Mouse (Mus musculus): ENCODE data around the gene Mettl7a1. TPM values are rescaled to one million over a fixed set of nuclear protein-coding genes. Genes with fewer than 3 reads are reported as not detected.
"Not testable (repeated sequence)": the region's sequence is repeated elsewhere in the genome, so short reads cannot be mapped to it uniquely, and the experiment has no call there.

Mettl7a1 gene
- polyA plus RNA-seq, 1 experiment from 2014 or later: 4.6 TPM

GRCm38 (mm10) chr15:100330739-100331138 is 26.8 kb downstream of the Mettl7a1 start:
- H3K4me2 ChIP-seq (replicated peaks): no peak overlapping the region
- H3K36me3 ChIP-seq: no peaks in the 10 kb centered on the region
- ATAC-seq: no peak
- no peak overlapping the region for H3K4me3 ChIP-seq (replicated peaks)
- WGBS: 76% methylated on average over 7 of the region's 7 CpGs
- H3K9me3 ChIP-seq: no peaks in the 10 kb centered on the region
- no peaks in the 10 kb centered on the region for H3K4me1 ChIP-seq (replicated peaks)
- no peak overlapping the region for H3K9ac ChIP-seq
- H3K27ac ChIP-seq: no peak overlapping the region
- H3K27me3 ChIP-seq (replicated peaks): no peaks in the 10 kb centered on the region

- not testable (repeated sequence) for H3K4me2 ChIP-seq (replicated peaks); H3K4me1 ChIP-seq (replicated peaks); H3K9me3 ChIP-seq; H3K9ac ChIP-seq; H3K27me3 ChIP-seq (replicated peaks); H3K36me3 ChIP-seq; H3K27ac ChIP-seq; H3K4me3 ChIP-seq (replicated peaks)
- ATAC-seq: peak; percentile 34; the same call in 1 of the 2 replicates
- WGBS: 52% methylated on average over 3 of the region's 10 CpGs
Observed at GRCm38 (mm10) chr15:100332077-100332961, 28.4 kb downstream of the Mettl7a1 start.

GRCm38 (mm10) chr15:100334629-100335028 is 30.7 kb downstream of the Mettl7a1 start, which contains the start of gene Mettl7a3:
TSS of gene Mettl7a3 (plus strand) at chr15:100334929.
- H3K4me3 ChIP-seq (replicated peaks): no peak within 1 kb of the TSS
- ATAC-seq: no peak
- no peaks in the 10 kb centered on the region for H3K27me3 ChIP-seq (replicated peaks)
- H3K36me3 ChIP-seq: no peaks in the 10 kb centered on the region
- no peak within 1 kb of the TSS for H3K4me2 ChIP-seq (replicated peaks)
- H3K27ac ChIP-seq: no peak within 1 kb of the TSS
- H3K9ac ChIP-seq: no peak within 1 kb of the TSS
- 69% methylated on average over 10 of the region's 10 CpGs for WGBS
- no peaks in the 10 kb centered on the region for H3K9me3 ChIP-seq
- no peaks in the 10 kb centered on the region for H3K4me1 ChIP-seq (replicated peaks)

GRCm38 (mm10) chr15:100337328-100337727 is 33.4 kb downstream of the Mettl7a1 start:
- not testable (repeated sequence) for H3K4me3 ChIP-seq (replicated peaks); H3K9me3 ChIP-seq; H3K36me3 ChIP-seq; H3K9ac ChIP-seq; H3K4me2 ChIP-seq (replicated peaks); H3K27me3 ChIP-seq (replicated peaks); H3K4me1 ChIP-seq (replicated peaks); H3K27ac ChIP-seq
- ATAC-seq: peak; percentile 71

- H3K4me2 ChIP-seq (replicated peaks); H3K9me3 ChIP-seq; H3K36me3 ChIP-seq; H3K9ac ChIP-seq; H3K27ac ChIP-seq; H3K27me3 ChIP-seq (replicated peaks); H3K4me1 ChIP-seq (replicated peaks); H3K4me3 ChIP-seq (replicated peaks): not testable (repeated sequence)
- WGBS: 21% methylated on average over 10 of the region's 10 CpGs
- ATAC-seq: peak; percentile 69
Observed at GRCm38 (mm10) chr15:100337847-100338246, 33.9 kb downstream of the Mettl7a1 start.

- not testable (repeated sequence) for H3K36me3 ChIP-seq; H3K4me2 ChIP-seq (replicated peaks); H3K9ac ChIP-seq; H3K27ac ChIP-seq; H3K9me3 ChIP-seq; ATAC-seq; H3K4me3 ChIP-seq (replicated peaks); H3K4me1 ChIP-seq (replicated peaks); H3K27me3 ChIP-seq (replicated peaks)
- 34% methylated on average over 4 of the region's 5 CpGs for WGBS
Observed at GRCm38 (mm10) chr15:100341314-100341980, 37.5 kb downstream of the Mettl7a1 start.

- Histone ChIP-seq H3K4me1 (replicated peaks) (no peaks in the 10 kb centered on the region), H3K4me2 (replicated peaks) (no peak overlapping the region), H3K9ac (no peak overlapping the region), H3K36me3 (no peaks in the 10 kb centered on the region), H3K27ac (no peak overlapping the region), H3K9me3 (no peaks in the 10 kb centered on the region), H3K4me3 (replicated peaks) (no peak overlapping the region), H3K27me3 (replicated peaks) (no peaks in the 10 kb centered on the region)
- ATAC-seq: no peak
Observed at GRCm38 (mm10) chr15:100345484-100345883, 41.5 kb downstream of the Mettl7a1 start.

GRCm38 (mm10) chr15:100346761-100347160 is 42.8 kb downstream of the Mettl7a1 start:
- no peak overlapping the region for H3K4me3 ChIP-seq (replicated peaks)
- no peak overlapping the region for H3K27ac ChIP-seq
- 71% methylated on average over 14 of the region's 14 CpGs for WGBS
- H3K9me3 ChIP-seq: no peaks in the 10 kb centered on the region
- H3K36me3 ChIP-seq: no peaks in the 10 kb centered on the region
- peaks cover 5% of the 10 kb centered on the region; the same call in 1 of the 2 replicates for H3K4me1 ChIP-seq (replicated peaks)
- peak; percentile 67; the same call in 1 of the 2 replicates for ATAC-seq
- no peak overlapping the region for H3K9ac ChIP-seq
- no peak overlapping the region for H3K4me2 ChIP-seq (replicated peaks)
- no peaks in the 10 kb centered on the region for H3K27me3 ChIP-seq (replicated peaks)

- H3K9me3 ChIP-seq: no peaks in the 10 kb centered on the region
- peaks cover 5% of the 10 kb centered on the region; the same call in 1 of the 2 replicates for H3K4me1 ChIP-seq (replicated peaks)
- ATAC-seq: peak; percentile 29; the same call in 1 of the 2 replicates
- H3K4me2 ChIP-seq (replicated peaks): no peak overlapping the region
- H3K27me3 ChIP-seq (replicated peaks): no peaks in the 10 kb centered on the region
- no peaks in the 10 kb centered on the region for H3K36me3 ChIP-seq
- H3K9ac ChIP-seq: no peak overlapping the region
- no peak overlapping the region for H3K27ac ChIP-seq
- WGBS: 17% methylated on average over 2 of the region's 2 CpGs
- H3K4me3 ChIP-seq (replicated peaks): no peak overlapping the region
Observed at GRCm38 (mm10) chr15:100349496-100349895, 45.6 kb downstream of the Mettl7a1 start.

- Histone ChIP-seq H3K9me3 (no peaks in the 10 kb centered on the region), H3K4me1 (replicated peaks) (peaks cover 5% of the 10 kb centered on the region; the same call in 1 of the 2 replicates), H3K4me2 (replicated peaks) (no peak overlapping the region), H3K27ac (no peak overlapping the region), H3K27me3 (replicated peaks) (no peaks in the 10 kb centered on the region), H3K4me3 (replicated peaks) (no peak overlapping the region), H3K9ac (no peak overlapping the region), H3K36me3 (no peaks in the 10 kb centered on the region)
- ATAC-seq: no peak
- 60% methylated on average over 6 of the region's 6 CpGs for WGBS
Observed at GRCm38 (mm10) chr15:100351501-100352060, 47.6 kb downstream of the Mettl7a1 start.

- Histone ChIP-seq H3K9ac (no peak within 1 kb of the TSS), H3K4me3 (replicated peaks) (no peak within 1 kb of the TSS), H3K9me3 (no peaks in the 10 kb centered on the region), H3K27ac (no peak within 1 kb of the TSS), H3K36me3 (no peaks in the 10 kb centered on the region), H3K4me1 (replicated peaks) (peaks cover 5% of the 10 kb centered on the region; the same call in 1 of the 2 replicates), H3K27me3 (replicated peaks) (no peaks in the 10 kb centered on the region), H3K4me2 (replicated peaks) (no peak within 1 kb of the TSS)
- peak; percentile 22; the same call in 1 of the 2 replicates for ATAC-seq
- 72% methylated on average over 10 of the region's 10 CpGs for WGBS
Observed at GRCm38 (mm10) chr15:100352711-100353250, 48.8 kb downstream of the Mettl7a1 start, which contains the start of the genes Methig1 and Mettl7a2. TSS of gene Methig1 (plus strand) at chr15:100353149. TSS of gene Mettl7a2 (plus strand) at chr15:100353200.

- H3K4me1 ChIP-seq (replicated peaks); ATAC-seq; H3K9me3 ChIP-seq; H3K4me3 ChIP-seq (replicated peaks); H3K27ac ChIP-seq; H3K9ac ChIP-seq; H3K36me3 ChIP-seq; H3K27me3 ChIP-seq (replicated peaks); H3K4me2 ChIP-seq (replicated peaks): not testable (repeated sequence)
- WGBS: 94% methylated on average over 18 of the region's 22 CpGs
Observed at GRCm38 (mm10) chr15:100353399-100353798, 49.5 kb downstream of the Mettl7a1 start.
